Mouse (Mus musculus) stomach, postnatal 0 days (tissue): Measurements from ENCODE around the gene Snx1.

Experiments
- CTCF ChIP-seq: IDR thresholded peaks from 2 replicates; pipeline ENCODE4 v1.5.1; 2016; ENCODE audit warnings: antibody characterized with exemption, low read depth, mild to moderate bottlenecking, moderate library complexity
- EP300 ChIP-seq: optimal IDR thresholded peaks from 2 replicates; pipeline ENCODE3; 2016; ENCODE audit warnings: antibody characterized with exemption

DNA sequence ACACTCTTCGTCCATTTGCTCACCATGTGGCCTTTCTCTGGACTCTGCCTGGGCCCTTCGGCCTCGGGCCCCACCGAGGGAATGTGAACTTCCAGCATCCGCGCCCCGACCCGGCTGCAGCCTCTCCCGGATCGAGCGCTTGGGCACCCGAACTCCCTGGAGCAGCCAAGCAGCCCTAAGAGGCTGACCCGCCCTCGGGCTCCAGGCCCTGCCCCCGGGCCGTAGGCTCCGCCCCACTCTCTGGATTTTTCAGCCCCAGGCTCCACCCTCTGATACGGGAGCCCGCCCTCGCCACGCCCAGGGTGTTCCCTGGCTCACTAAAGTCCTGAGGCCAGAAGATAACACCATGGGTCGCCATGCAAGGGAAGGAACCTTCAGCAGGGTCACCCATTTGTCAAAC, 56.8 kb downstream of the Snx1 start, which contains the start of gene Snx22:
- no peak for TF ChIP-seq CTCF
- TF ChIP-seq EP300, result no peak
